Mouse (Mus musculus) embryo, embryonic 11.5 days (tissue): Measurements from ENCODE around the gene Gm10717.
"Not testable (repeated sequence)": the region's sequence is repeated elsewhere in the genome, so short reads cannot be mapped to it uniquely, and the experiment has no call there.

Experiments
- DNase-seq: peaks from one replicate; pipeline ENCODE4 v3.0.0-alpha.2; 2012; ENCODE audit warnings: low read depth, low spot score

The Gm10717 gene

DNA sequence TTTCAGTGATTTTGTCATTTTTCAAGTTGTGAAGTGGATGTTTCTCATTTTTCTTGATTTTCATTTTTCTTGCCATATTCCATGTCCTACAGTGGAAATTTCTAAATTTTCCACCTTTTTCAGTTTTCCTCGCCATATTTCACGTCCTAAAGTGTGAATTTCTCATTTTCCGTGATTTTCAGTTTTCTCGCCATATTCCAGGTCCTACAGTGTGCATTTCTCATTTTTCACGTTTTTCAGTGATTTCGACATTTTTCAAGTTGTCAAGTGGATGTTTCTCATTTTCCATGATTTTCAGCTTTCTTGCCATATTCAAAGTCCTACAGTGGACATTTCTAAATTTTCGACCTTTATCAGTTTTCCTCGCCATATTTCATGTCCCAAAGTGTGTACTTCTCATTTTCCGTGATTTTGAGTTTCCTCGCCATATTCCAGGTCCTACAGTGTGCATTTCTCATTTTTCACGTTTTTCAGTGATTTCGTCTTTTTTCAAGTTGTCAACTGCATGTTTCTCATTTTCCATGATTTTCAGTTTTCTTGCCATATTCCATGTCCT lies at the start of gene Gm10717:
Gm10717 (plus strand) TSS at position 506 of the 556 bp plus-strand sequence.
- DNase-seq: not testable (repeated sequence)

DNA sequence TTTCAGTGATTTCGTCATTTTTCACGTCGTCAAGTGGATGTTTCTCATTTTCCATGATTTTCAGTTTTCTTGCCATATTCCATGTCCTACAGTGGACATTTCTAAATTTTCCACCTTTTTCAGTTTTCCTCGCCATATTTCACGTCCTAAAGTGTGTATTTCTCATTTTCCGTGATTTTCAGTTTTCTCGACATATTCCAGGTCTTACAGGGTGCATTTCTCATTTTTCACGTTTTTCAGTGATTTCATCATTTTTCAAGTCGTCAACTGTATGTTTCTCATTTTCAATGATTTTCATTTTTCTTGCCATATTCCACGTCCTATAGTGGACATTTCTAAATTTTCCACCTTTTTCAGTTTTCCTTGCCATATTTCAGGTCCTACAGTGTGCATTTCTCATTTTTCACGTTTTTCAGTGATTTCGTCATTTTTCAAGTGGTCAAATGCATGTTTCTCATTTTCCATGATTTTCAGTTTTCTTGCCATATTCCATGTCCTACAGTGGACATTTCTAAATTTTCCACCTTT lies 24.7 kb upstream of the Gm10717 start, which contains the start of gene Gm10722:
Gm10722 (plus strand) TSS at position 478 of the 528 bp plus-strand sequence.
- DNase-seq: peak; percentile 27

- DNase-seq: not testable (repeated sequence)
These were observed 24.2 kb upstream of the Gm10717 start for GRCm38 (mm10) chr9:3001006-3001405.

- peak; percentile 9 for DNase-seq
These were observed 23.1 kb upstream of the Gm10717 start for GRCm38 (mm10) chr9:3001948-3002659.

- not testable (repeated sequence) for DNase-seq
These were observed 22.3 kb upstream of the Gm10717 start, which contains the start of gene Gm11168 for GRCm38 (mm10) chr9:3002794-3003396. TSS of gene Gm11168 (plus strand) at chr9:3003346.

DNA sequence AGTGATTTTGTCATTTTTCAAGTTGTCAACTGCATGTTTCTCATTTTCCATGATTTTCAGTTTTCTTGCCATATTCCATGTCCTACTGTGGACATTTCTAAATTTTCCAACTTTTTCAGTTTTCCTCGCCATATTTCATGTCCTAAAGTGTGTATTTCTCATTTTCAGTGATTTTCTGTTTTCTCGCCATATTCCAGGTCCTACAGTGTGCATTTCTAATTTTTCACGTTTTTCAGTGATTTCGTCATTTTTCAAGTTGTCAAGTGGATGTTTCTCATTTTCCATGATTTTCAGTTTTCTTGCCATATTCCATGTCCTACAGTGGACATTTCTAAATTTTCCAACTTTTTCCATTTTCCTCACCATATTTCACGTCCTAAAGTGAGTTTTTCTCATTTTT lies 19.0 kb upstream of the Gm10717 start:
- not testable (repeated sequence) for DNase-seq

- DNase-seq: not testable (repeated sequence)
These were observed 18.6 kb upstream of the Gm10717 start for GRCm38 (mm10) chr9:3006636-3007035.

DNA sequence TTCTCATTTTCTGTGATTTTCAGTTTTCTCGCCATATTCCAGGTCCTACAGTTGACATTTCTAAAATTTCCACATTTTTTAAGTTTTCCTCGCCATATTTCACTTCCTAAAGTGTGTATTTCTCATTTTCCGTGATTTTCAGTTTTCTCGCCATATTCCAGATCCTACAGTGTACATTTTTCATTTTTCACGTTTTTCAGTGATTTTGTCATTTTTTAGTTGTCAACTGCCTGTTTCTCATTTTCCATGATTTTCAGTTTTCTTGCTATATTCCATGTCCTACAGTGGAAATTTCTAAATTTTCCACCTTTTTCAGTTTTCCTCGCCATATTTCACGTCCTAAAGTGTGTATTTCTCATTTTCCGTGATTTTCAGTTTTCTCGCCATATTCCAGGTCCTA lies 17.9 kb upstream of the Gm10717 start:
- peak; percentile 14 for DNase-seq

GRCm38 (mm10) chr9:3009331-3009730 lies 15.9 kb upstream of the Gm10717 start:
- not testable (repeated sequence) for DNase-seq

- DNase-seq: not testable (repeated sequence)
These were observed 13.1 kb upstream of the Gm10717 start for GRCm38 (mm10) chr9:3012054-3012621.

GRCm38 (mm10) chr9:3012733-3013279 lies 12.4 kb upstream of the Gm10717 start, which contains the start of gene Gm10721:
TSS of gene Gm10721 (plus strand) at chr9:3013140.
- DNase-seq: not testable (repeated sequence)

GRCm38 (mm10) chr9:3015354-3015753 lies 9.9 kb upstream of the Gm10717 start, which contains the start of gene Gm10720:
TSS of gene Gm10720 (plus strand) at chr9:3015654.
- DNase-seq: not testable (repeated sequence)

DNA sequence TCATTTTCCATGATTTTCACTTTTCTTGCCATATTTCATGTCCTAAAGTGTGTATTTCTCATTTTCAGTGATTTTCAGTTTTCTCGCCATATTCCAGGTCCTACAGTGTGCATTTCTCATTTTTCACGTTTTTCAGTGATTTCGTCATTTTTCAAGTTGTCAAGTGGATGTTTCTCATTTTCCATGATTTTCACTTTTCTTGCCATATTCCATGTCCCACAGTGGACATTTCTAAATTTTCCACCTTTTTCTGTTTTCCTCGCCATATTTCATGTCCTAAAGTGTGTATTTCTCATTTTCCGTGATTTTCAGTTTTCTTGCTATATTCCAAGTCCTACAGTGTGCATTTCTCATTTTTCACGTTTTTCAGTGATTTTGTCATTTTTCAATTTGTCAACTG lies 9.3 kb upstream of the Gm10717 start:
- not testable (repeated sequence) for DNase-seq

GRCm38 (mm10) chr9:3017108-3017507 lies 8.1 kb upstream of the Gm10717 start, which contains the start of gene Gm10719:
TSS of gene Gm10719 (plus strand) at chr9:3017408.
- not testable (repeated sequence) for DNase-seq

DNA sequence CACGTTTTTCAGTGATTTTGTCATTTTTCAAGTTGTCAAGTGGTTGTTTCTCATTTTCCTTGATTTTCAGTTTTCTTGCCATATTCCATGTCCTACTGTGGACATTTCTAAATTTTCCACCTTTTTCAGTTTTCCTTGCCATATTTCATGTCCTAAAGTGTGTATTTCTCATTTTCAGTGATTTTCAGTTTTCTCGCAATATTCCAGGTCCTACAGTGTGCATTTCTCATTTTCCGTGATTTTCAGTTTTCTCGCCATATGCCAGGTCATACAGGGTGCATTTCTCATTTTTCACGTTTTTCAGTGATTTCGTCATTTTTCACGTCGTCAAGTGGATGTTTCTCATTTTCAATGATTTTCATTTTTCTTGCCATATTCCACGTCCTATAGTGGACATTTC lies 6.3 kb upstream of the Gm10717 start:
- DNase-seq: not testable (repeated sequence)

GRCm38 (mm10) chr9:3019835-3020727 lies 5.1 kb upstream of the Gm10717 start:
- DNase-seq: not testable (repeated sequence)

GRCm38 (mm10) chr9:3022316-3023008 lies 2.8 kb upstream of the Gm10717 start:
- peak; percentile 20 for DNase-seq

GRCm38 (mm10) chr9:3023312-3023984 lies 1.8 kb upstream of the Gm10717 start, which contains the start of gene Gm10718:
TSS of gene Gm10718 (plus strand) at chr9:3023547.
- not testable (repeated sequence) for DNase-seq
